Mouse (Mus musculus) E14TG2a.4 (cell line): Measurements from ENCODE around the gene Fam189a1.

ENCODE experiments used
- H3K27me3 ChIP-seq: 2 replicates; pipeline ENCODE4 v1.6.1; 2014; ENCODE audit warnings: low read length, control low read depth; ENCODE audit not compliant: insufficient read depth
- H3K36me3 ChIP-seq: 2 replicates; pipeline ENCODE4 v1.6.1; 2014; ENCODE audit warnings: low read length, control low read depth; ENCODE audit not compliant: insufficient read depth
- H3K4me1 ChIP-seq: replicated peaks from 2 replicates; pipeline ENCODE4 v1.6.1; 2014; ENCODE audit warnings: low read depth, low read length, control low read depth
- H3K4me3 ChIP-seq: replicated peaks from 2 replicates; pipeline ENCODE4 v1.5.1; 2014; ENCODE audit warnings: mild to moderate bottlenecking, low read length
- H3K9me3 ChIP-seq: 2 replicates; pipeline ENCODE4 v1.6.1; 2014; ENCODE audit warnings: low read length, control low read depth
- CTCF ChIP-seq: conservative IDR thresholded peaks from 2 replicates; pipeline ENCODE4 v1.5.1; 2014; ENCODE audit warnings: low read length
- NANOG ChIP-seq: IDR thresholded peaks from 2 replicates; pipeline ENCODE4 v1.6.1; 2014; ENCODE audit warnings: borderline replicate concordance, low read length, mixed read lengths
- POU5F1 ChIP-seq: IDR thresholded peaks from 2 replicates; pipeline ENCODE4 v1.6.1; 2014; ENCODE audit warnings: low read length, borderline replicate concordance

The Fam189a1 gene

GRCm38 (mm10) chr7:65011133-65011532 is 145.2 kb downstream of the Fam189a1 start:
- H3K36me3 ChIP-seq, result no peaks in the 10 kb centered on the region
- no peaks in the 10 kb centered on the region for H3K9me3 ChIP-seq
- H3K4me1 ChIP-seq, result peaks cover 15% of the 10 kb centered on the region; the same call in 1 of the 2 replicates
- TF ChIP-seq POU5F1 (no peak), CTCF (no peak), NANOG (no peak)
- H3K27me3 ChIP-seq, result no peaks in the 10 kb centered on the region
- no peak overlapping the region for H3K4me3 ChIP-seq

GRCm38 (mm10) chr7:65010275-65010674 is 146.1 kb downstream of the Fam189a1 start:
- H3K9me3 ChIP-seq, result no peaks in the 10 kb centered on the region
- no peak overlapping the region for H3K4me3 ChIP-seq
- no peaks in the 10 kb centered on the region for H3K36me3 ChIP-seq
- no peaks in the 10 kb centered on the region for H3K27me3 ChIP-seq
- no peak for TF ChIP-seq POU5F1
- TF ChIP-seq NANOG, result no peak
- TF ChIP-seq CTCF, result no peak
- peaks cover 15% of the 10 kb centered on the region; the same call in 1 of the 2 replicates for H3K4me1 ChIP-seq

- Histone ChIP-seq H3K27me3 (no peaks in the 10 kb centered on the region), H3K4me1 (peaks cover 7% of the 10 kb centered on the region; the same call in 1 of the 2 replicates), H3K4me3 (no peak overlapping the region), H3K36me3 (no peaks in the 10 kb centered on the region), H3K9me3 (no peaks in the 10 kb centered on the region)
- TF ChIP-seq CTCF, result no peak
- no peak for TF ChIP-seq POU5F1
- no peak for TF ChIP-seq NANOG
Observed at GRCm38 (mm10) chr7:65005731-65006130, 150.6 kb downstream of the Fam189a1 start.

GRCm38 (mm10) chr7:64999718-65000214 is 156.6 kb downstream of the Fam189a1 start:
- no peak overlapping the region for H3K4me3 ChIP-seq
- no peaks in the 10 kb centered on the region for H3K27me3 ChIP-seq
- H3K36me3 ChIP-seq, result no peaks in the 10 kb centered on the region
- no peaks in the 10 kb centered on the region for H3K9me3 ChIP-seq
- peaks cover 14% of the 10 kb centered on the region for H3K4me1 ChIP-seq
- TF ChIP-seq CTCF (no peak), POU5F1 (no peak), NANOG (no peak)

- H3K4me1 ChIP-seq, result peaks cover 14% of the 10 kb centered on the region
- TF ChIP-seq NANOG (no peak), POU5F1 (no peak)
- no peaks in the 10 kb centered on the region for H3K36me3 ChIP-seq
- no peaks in the 10 kb centered on the region for H3K27me3 ChIP-seq
- H3K4me3 ChIP-seq, result no peak overlapping the region
- no peaks in the 10 kb centered on the region for H3K9me3 ChIP-seq
Observed at GRCm38 (mm10) chr7:64997743-64998142, 158.6 kb downstream of the Fam189a1 start.

- Histone ChIP-seq H3K9me3 (no peaks in the 10 kb centered on the region), H3K36me3 (no peaks in the 10 kb centered on the region), H3K4me1 (peaks cover 14% of the 10 kb centered on the region), H3K27me3 (no peaks in the 10 kb centered on the region), H3K4me3 (no peak overlapping the region)
- TF ChIP-seq NANOG (no peak), POU5F1 (no peak), CTCF (no peak)
Observed at GRCm38 (mm10) chr7:64995946-64996444, 160.4 kb downstream of the Fam189a1 start.

- Histone ChIP-seq H3K4me1 (no peaks in the 10 kb centered on the region), H3K4me3 (no peak overlapping the region), H3K27me3 (peaks cover 7% of the 10 kb centered on the region; the same call in 1 of the 2 replicates), H3K9me3 (no peaks in the 10 kb centered on the region), H3K36me3 (no peaks in the 10 kb centered on the region)
- no peak for TF ChIP-seq CTCF
- TF ChIP-seq POU5F1, result no peak
- TF ChIP-seq NANOG, result no peak
Observed at GRCm38 (mm10) chr7:64989406-64989805, 167.0 kb downstream of the Fam189a1 start.

- no peaks in the 10 kb centered on the region for H3K4me1 ChIP-seq
- no peaks in the 10 kb centered on the region for H3K9me3 ChIP-seq
- peaks cover 7% of the 10 kb centered on the region; the same call in 1 of the 2 replicates for H3K27me3 ChIP-seq
- H3K4me3 ChIP-seq, result no peak overlapping the region
- H3K36me3 ChIP-seq, result no peaks in the 10 kb centered on the region
- TF ChIP-seq POU5F1 (no peak), CTCF (no peak)
Observed at GRCm38 (mm10) chr7:64988015-64988414, 168.4 kb downstream of the Fam189a1 start.

GRCm38 (mm10) chr7:64984468-64985120 is 171.8 kb downstream of the Fam189a1 start:
- Histone ChIP-seq H3K27me3 (peaks cover 9% of the 10 kb centered on the region; the same call in 1 of the 2 replicates), H3K4me1 (no peaks in the 10 kb centered on the region), H3K9me3 (no peaks in the 10 kb centered on the region), H3K36me3 (no peaks in the 10 kb centered on the region), H3K4me3 (no peak overlapping the region)
- no peak for TF ChIP-seq CTCF
- no peak for TF ChIP-seq POU5F1
- TF ChIP-seq NANOG, result no peak
